Mouse (Mus musculus) monocyte, adult 59 days (primary cell): ENCODE data around the gene Vkorc1l1. TPM values are rescaled to one million over a fixed set of nuclear protein-coding genes. Genes with fewer than 3 reads are reported as not detected.

ENCODE experiments used
- total RNA-seq, 2 experiments: library from RNA; stranded (reverse); gene quantifications; one replicate each; pipeline ENCODE4 v1.2.4; 2023

Gene Vkorc1l1
- total RNA-seq, result 10 to 100 TPM; 14.8 to 16.6 TPM

GRCm38 (mm10) chr5:129941495-129942045, at the start of gene Vkorc1l1:
Gene Vkorc1l1, plus strand, starts transcription at chr5:129941970.

GRCm38 (mm10) chr5:129895198-129896088, 46.3 kb upstream of the Vkorc1l1 start, which contains the start of gene Zbed5:
Gene Zbed5, plus strand, starts transcription at chr5:129895723.

GRCm38 (mm10) chr5:129898449-129898848, 43.3 kb upstream of the Vkorc1l1 start, which contains the start of gene Phkg1:
Gene Phkg1, minus strand, starts transcription at chr5:129898549.

GRCm38 (mm10) chr5:129908242-129908965, 33.4 kb upstream of the Vkorc1l1 start, which contains the start of gene Nupr1l:
Gene Nupr1l, plus strand, starts transcription at chr5:129908540.

GRCm38 (mm10) chr5:130002301-130003146, 60.8 kb downstream of the Vkorc1l1 start, which contains the start of gene Gusb:
Gene Gusb, minus strand, starts transcription at chr5:130003049.

GRCm38 (mm10) chr5:130029142-130029897, 87.5 kb downstream of the Vkorc1l1 start, which contains the start of the genes Asl and Crcp:
Gene Asl, minus strand, starts transcription at chr5:130029247.
Gene Crcp, plus strand, starts transcription at chr5:130029290.

Other genes starting within 250 kb of the Vkorc1l1 start
- not detected for gene Sept14, start 233.5 kb upstream of the Vkorc1l1 start, total RNA-seq
- 10 to 100 TPM; 43.0 to 45.6 TPM for gene Mrps17, start 226.5 kb upstream of the Vkorc1l1 start, total RNA-seq
- 10 to 100 TPM; 33.1 to 34.2 TPM for gene Nipsnap2, start 216.9 kb upstream of the Vkorc1l1 start, total RNA-seq
- 1 to 10 TPM; 6.1 to 6.7 TPM for gene Psph, start 154.5 kb upstream of the Vkorc1l1 start, total RNA-seq
- gene Sumf2, start 95.0 kb upstream of the Vkorc1l1 start, total RNA-seq, result 10 to 100 TPM; 12.3 to 13.5 TPM
- 100 to 1,000 TPM; 147 to 151 TPM for gene Chchd2, start 54.5 kb upstream of the Vkorc1l1 start, total RNA-seq
- under 1 TPM in 1 of 2 experiments, not detected in 1; 0.37 TPM for gene Zbed5, start 46.2 kb upstream of the Vkorc1l1 start, total RNA-seq
- under 1 TPM in 1 of 2 experiments, not detected in 1; 0.43 TPM for gene Phkg1, start 43.4 kb upstream of the Vkorc1l1 start, total RNA-seq
- 1 to 10 TPM; 1.1 to 2.2 TPM for gene Nupr1l, start 33.4 kb upstream of the Vkorc1l1 start, total RNA-seq
- 100 to 1,000 TPM in 1 of 2 experiments, 10 to 100 TPM in 1; 82.0 to 103 TPM for gene Gusb, start 61.1 kb downstream of the Vkorc1l1 start, total RNA-seq
- gene Asl, start 87.3 kb downstream of the Vkorc1l1 start, total RNA-seq, result 10 to 100 TPM; 34.6 to 37.9 TPM
- 10 to 100 TPM; 26.2 to 31.1 TPM for gene Crcp, start 87.3 kb downstream of the Vkorc1l1 start, total RNA-seq
- 10 to 100 TPM; 11.9 to 12.0 TPM for gene Tpst1, start 131.4 kb downstream of the Vkorc1l1 start, total RNA-seq
- 1 to 10 TPM; 2.6 to 3.6 TPM for gene Kctd7, start 202.9 kb downstream of the Vkorc1l1 start, total RNA-seq
- 10 to 100 TPM; 71.8 to 82.7 TPM for gene Rabgef1, start 229.8 kb downstream of the Vkorc1l1 start, total RNA-seq